Mouse (Mus musculus) liver, embryonic 16.5 days (tissue): ENCODE results near the gene Pacrg. TPM values are rescaled to one million over a fixed set of nuclear protein-coding genes. Genes with fewer than 3 reads are reported as not detected.

Source experiments
- ATAC-seq: fragments of 200-750 bp; cut with Nextera tagmentation; 2 replicates; pipeline ENCODE4 v1.8.0; 2017; ENCODE audit warnings: low read depth, mild to moderate bottlenecking, moderate number of reproducible peaks, moderate library complexity
- H3K27ac ChIP-seq: fragments of 300-500 bp; sonication (generic); 2 replicates; pipeline ENCODE4 v1.5.1; 2014; ENCODE audit warnings: mild to moderate bottlenecking, low read length
- H3K27me3 ChIP-seq: fragments of 300-500 bp; sonication (generic); 2 replicates; pipeline ENCODE4 v1.6.1; 2014; ENCODE audit warnings: low read depth, low read length, mixed read lengths; ENCODE audit not compliant: control insufficient read depth, insufficient read depth
- H3K36me3 ChIP-seq: fragments of 300-500 bp; sonication (generic); 2 replicates; pipeline ENCODE4 v1.6.1; 2014; ENCODE audit warnings: mild to moderate bottlenecking; ENCODE audit not compliant: control insufficient read depth, insufficient read depth
- H3K4me1 ChIP-seq: fragments of 300-500 bp; sonication (generic); 2 replicates; pipeline ENCODE4 v1.6.1; 2014; ENCODE audit warnings: low read depth, low read length, mixed read lengths; ENCODE audit not compliant: control insufficient read depth
- H3K4me2 ChIP-seq: fragments of 300-500 bp; sonication (generic); 2 replicates; pipeline ENCODE4 v1.6.1; 2014; ENCODE audit warnings: low read depth, low read length, mixed read lengths
- H3K4me3 ChIP-seq: fragments of 300-500 bp; sonication (generic); 2 replicates; pipeline ENCODE4 v1.5.1; 2014; ENCODE audit warnings: low read depth, mild to moderate bottlenecking, low read length
- H3K9ac ChIP-seq: fragments of 300-500 bp; sonication (generic); 2 replicates; pipeline ENCODE4 v1.6.1; 2014; ENCODE audit warnings: low read depth, low read length
- H3K9me3 ChIP-seq: fragments of 300-500 bp; sonication (generic); replicated peaks from 2 replicates; pipeline ENCODE4 v1.6.1; 2016; ENCODE audit warnings: low read length; ENCODE audit not compliant: control insufficient read depth
- WGBS: fragments of 180-500 bp; shearing (Covaris S2); extraction: QIAGEN DNeasy Blood & Tissue Kit; methylation state at CpG from one replicate; pipeline ENCODE4 v1.1.7; 2014; ENCODE audit not compliant: insufficient replicate concordance; 5-methylcytosine and 5-hydroxymethylcytosine counted together
- polyA plus RNA-seq: library from polyadenylated mRNA; unstranded; fragments of >200 nt; fragmentation: Nextera tagmentation; extraction: Ambion mirVana; gene quantifications from 2 replicates; pipeline ENCODE4 v1.2.1, GENCODE M21; 2015

Gene Pacrg
- polyA plus RNA-seq, 1 experiment from 2014 or later, result not detected

DNA sequence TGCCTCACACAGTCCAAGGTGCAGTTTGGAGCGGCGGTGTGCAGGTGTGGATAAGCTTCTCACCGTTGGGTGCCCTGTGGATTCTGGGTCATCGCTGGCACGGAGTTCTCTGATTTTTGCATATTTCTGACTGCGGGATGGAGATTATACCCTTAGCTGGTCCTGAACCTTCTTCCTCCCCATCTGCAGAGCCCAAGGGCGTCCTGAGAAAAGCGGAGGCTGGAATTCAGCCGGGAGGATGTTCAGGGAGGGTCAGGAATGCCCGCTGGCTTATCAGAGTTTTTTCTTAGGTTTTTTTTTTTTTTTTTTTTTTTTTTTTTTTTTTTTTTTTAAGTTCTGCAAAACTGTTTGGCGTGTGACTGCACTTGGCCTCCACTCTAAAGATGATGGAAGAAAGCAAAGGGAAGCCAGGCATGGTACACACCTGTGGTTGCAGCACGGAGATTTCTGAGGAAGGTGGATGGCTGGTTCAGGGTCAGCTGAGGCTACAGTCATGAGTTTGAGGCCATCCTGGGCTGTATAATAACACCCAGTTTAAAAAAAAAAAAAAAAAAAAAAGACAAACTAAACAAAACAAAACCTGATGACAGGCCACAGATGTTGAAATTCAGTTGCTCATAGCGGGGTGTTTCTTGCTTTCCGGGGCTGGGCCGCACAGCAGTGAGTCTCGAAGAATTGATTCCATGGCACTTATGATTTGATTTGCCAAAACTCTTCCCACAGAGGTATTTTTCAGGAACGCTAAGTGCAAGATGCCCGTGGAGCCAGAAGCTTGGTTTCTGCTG lies 467.9 kb downstream of the Pacrg start:
- no peak overlapping the region for H3K4me2 ChIP-seq
- H3K9me3 ChIP-seq, result no peaks in the 10 kb centered on the region
- H3K4me1 ChIP-seq, result no peaks in the 10 kb centered on the region; the same call in 1 of the 2 replicates
- 57% methylated on average over 18 of the region's 18 CpGs for WGBS
- H3K27me3 ChIP-seq, result no peaks in the 10 kb centered on the region
- no peak overlapping the region for H3K4me3 ChIP-seq
- no peak overlapping the region for H3K27ac ChIP-seq
- no peak overlapping the region for H3K9ac ChIP-seq
- no peaks in the 10 kb centered on the region for H3K36me3 ChIP-seq
- ATAC-seq, result no peak

DNA sequence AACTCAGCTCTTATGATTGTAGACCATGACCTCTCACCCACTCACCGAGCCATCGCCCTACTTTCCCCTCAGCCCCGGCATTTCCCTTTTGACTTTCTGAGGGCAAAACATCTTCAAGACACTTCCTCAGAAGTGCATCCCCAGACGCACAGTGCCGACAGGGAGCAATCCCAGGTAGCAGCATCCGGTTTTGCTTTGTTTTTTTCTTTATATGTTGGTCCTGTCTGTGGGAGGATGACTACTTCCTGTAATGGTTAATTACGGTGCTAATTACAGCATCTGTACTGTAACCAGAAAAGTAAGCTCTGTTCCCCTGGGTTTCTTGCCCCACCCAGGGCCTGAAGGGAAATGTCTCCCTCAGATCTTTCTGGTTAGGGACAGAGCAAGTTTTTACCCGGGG lies 468.6 kb downstream of the Pacrg start:
- ATAC-seq, result no peak
- no peaks in the 10 kb centered on the region for H3K9me3 ChIP-seq

DNA sequence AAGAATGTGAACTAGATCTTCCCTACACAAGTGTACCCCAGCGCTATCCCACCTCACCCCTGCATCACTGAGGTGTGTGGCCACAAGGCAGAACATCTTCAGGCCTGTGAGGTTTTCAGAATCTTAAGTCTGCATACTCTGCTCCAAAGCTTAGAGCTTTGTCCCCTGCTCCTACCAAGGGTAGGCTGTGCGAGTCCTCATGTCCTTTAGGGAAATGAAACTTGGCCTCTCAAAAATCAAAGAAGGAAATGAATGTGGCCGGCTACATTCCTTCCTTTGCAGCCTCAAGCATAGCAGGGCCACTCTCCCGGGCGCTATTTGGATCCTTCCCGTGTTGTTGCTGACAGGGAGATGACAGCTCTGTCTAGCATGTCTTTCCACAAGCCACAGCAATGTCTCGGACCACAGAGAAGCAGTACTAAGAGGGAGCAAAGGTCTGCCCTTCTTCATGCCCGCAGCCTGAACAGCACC lies 469.4 kb downstream of the Pacrg start:
- Histone ChIP-seq H3K4me1 (no peaks in the 10 kb centered on the region; the same call in 1 of the 2 replicates), H3K27me3 (no peaks in the 10 kb centered on the region), H3K9me3 (no peaks in the 10 kb centered on the region), H3K4me2 (no peak overlapping the region), H3K36me3 (no peaks in the 10 kb centered on the region), H3K4me3 (no peak overlapping the region), H3K9ac (no peak overlapping the region), H3K27ac (no peak overlapping the region)
- no peak for ATAC-seq
- WGBS, result 27% methylated on average over 8 of the region's 8 CpGs

More for the DNA sequence above, 468.6 kb downstream of the Pacrg start:
- H3K4me3 ChIP-seq, result no peak overlapping the region
- no peak overlapping the region for H3K9ac ChIP-seq
- no peaks in the 10 kb centered on the region; the same call in 1 of the 2 replicates for H3K4me1 ChIP-seq
- no peak overlapping the region for H3K4me2 ChIP-seq
- no peak overlapping the region for H3K27ac ChIP-seq
- H3K27me3 ChIP-seq, result no peaks in the 10 kb centered on the region
- 40% methylated on average over 8 of the region's 8 CpGs for WGBS
- H3K36me3 ChIP-seq, result no peaks in the 10 kb centered on the region

DNA sequence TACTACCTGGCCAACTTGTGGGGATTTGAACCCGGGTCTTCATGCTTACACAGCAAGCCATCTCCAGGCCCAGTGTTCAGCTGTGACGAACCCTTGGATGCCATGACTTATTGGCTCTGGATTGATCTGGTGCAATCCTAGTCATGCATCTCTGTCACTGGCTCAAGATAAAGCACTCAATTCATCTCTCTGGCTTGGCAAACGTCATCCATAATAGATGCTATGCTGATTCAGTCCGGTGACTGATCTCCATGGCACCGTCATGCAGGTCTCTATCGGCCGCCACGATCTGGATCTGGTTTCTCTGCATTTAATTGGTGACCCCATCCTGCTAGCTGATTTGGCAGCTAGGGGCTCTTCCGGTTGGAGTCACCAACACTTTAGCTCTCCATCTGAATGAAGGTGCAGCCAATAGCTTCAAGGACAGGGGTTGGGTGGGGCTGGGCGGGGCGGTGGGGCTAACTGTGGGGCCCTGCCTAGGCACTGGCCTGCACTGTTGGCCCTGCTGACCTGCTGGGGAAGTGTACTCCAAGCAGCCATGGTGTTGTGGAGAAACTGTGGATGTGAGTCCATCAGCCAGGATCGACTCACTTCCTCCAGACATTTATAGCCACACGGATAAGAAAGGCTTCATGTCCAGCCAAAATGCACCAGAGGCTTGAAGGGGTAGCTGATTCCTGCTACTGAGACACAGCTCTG lies 470.0 kb downstream of the Pacrg start:
- WGBS, result 63% methylated on average over 13 of the region's 13 CpGs
- H3K4me2 ChIP-seq, result no peak overlapping the region
- H3K9me3 ChIP-seq, result no peaks in the 10 kb centered on the region
- no peaks in the 10 kb centered on the region; the same call in 1 of the 2 replicates for H3K4me1 ChIP-seq
- H3K36me3 ChIP-seq, result no peaks in the 10 kb centered on the region
- H3K9ac ChIP-seq, result no peak overlapping the region
- ATAC-seq, result no peak
- no peak overlapping the region for H3K4me3 ChIP-seq
- H3K27ac ChIP-seq, result no peak overlapping the region
- no peaks in the 10 kb centered on the region for H3K27me3 ChIP-seq

DNA sequence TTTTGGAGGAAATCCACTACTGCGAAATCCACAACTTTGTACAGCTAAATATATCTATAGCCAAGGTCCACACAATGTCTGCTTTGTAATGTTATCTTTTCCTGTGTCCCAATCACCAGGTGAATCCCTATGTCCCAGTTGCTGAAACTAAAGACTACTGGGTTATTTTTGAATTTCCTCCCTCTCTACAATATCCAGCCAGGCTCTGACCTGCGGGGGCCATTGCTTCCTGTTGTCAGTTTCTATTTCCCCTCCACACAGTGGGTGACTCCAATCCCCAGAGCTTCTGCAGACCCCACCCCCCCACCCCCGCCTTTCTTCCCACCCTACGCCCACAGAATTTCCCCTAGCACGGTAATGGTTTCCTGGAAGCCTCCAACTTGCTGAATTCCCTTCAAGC lies 473.1 kb downstream of the Pacrg start:
- Histone ChIP-seq H3K4me2 (no peak overlapping the region), H3K4me3 (no peak overlapping the region), H3K9me3 (no peaks in the 10 kb centered on the region), H3K27me3 (no peaks in the 10 kb centered on the region), H3K9ac (no peak overlapping the region), H3K27ac (no peak overlapping the region), H3K36me3 (no peaks in the 10 kb centered on the region), H3K4me1 (no peaks in the 10 kb centered on the region; the same call in 1 of the 2 replicates)
- 22% methylated on average over 5 of the region's 5 CpGs for WGBS
- peak; percentile 32; the same call in 1 of the 2 replicates for ATAC-seq

DNA sequence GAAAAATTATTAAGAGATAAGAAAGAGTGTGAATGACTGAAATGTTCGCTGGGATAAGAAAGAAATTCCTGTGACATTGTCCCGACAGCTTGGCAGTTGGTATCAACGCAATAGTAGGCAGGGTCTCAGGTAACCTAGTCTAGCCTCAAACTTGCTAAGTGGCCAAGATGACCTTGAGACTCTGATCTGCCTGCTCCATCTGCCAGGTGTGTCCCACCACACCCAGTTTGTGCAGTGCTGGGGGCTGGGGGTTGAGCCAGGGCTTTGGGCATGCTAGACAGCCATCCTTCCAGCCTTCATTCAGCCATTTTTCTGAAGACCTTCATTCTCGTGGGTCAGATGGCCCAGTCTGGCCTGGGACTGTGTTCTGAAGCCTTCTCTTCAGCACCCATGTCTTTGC lies 473.5 kb downstream of the Pacrg start:
- Histone ChIP-seq H3K4me2 (no peak overlapping the region), H3K4me1 (no peaks in the 10 kb centered on the region; the same call in 1 of the 2 replicates), H3K27ac (no peak overlapping the region), H3K27me3 (no peaks in the 10 kb centered on the region), H3K4me3 (no peak overlapping the region), H3K36me3 (no peaks in the 10 kb centered on the region), H3K9me3 (no peaks in the 10 kb centered on the region), H3K9ac (no peak overlapping the region)
- ATAC-seq, result no peak
- WGBS, result 48% methylated on average over 4 of the region's 4 CpGs

DNA sequence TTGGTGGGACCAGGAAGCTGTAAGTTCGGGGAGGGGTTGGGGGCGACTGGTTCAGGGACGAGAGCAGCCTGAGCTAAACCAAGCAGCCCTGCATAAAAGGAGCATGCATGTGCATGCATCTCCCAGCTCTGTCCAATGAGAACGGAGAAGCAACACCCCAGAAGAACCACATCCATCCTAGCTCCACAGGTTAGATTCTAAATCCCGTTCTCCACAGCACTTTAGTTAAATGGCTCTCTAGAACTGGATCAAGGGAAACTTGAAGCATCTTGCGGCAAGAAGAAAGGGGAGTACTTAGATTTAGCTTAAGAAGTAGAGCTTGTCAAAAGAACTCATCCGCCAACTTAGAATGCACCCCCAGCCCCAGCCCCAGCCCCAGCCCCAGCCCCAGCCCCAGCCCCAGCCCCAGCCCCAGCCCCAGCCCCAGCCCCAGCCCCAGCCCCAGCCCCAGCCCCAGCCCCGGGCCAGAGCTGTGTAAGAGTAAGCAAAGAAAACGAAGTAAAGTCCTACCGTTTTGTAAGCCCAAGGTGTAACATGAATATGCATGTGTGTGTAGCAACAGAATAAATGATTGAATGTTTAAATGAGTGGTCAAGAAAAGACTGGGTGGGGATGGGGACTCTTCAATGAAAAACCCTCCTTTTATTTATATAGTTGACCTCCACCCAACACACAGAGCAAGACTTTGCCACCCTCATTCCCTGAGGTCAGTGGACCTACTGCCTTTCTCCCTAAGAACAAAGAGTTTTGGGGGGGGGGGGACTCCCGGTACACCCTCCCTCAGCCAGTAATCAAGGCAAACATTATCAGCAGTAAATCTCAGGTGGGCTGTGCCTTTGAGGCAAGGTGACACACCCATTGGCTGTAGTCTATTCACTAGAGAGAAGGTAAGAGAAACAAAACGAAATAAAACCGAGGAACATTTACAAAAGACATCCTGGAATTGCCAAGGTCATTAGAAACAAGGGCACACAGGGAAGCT lies 474.3 kb downstream of the Pacrg start:
- no peaks in the 10 kb centered on the region; the same call in 1 of the 2 replicates for H3K4me1 ChIP-seq
- H3K27me3 ChIP-seq, result no peaks in the 10 kb centered on the region
- H3K9ac ChIP-seq, result no peak overlapping the region
- no peak overlapping the region for H3K4me2 ChIP-seq
- H3K9me3 ChIP-seq, result no peaks in the 10 kb centered on the region
- no peak for ATAC-seq
- H3K36me3 ChIP-seq, result no peaks in the 10 kb centered on the region
- 63% methylated on average over 13 of the region's 13 CpGs for WGBS
- no peak overlapping the region for H3K4me3 ChIP-seq
- no peak overlapping the region for H3K27ac ChIP-seq

DNA sequence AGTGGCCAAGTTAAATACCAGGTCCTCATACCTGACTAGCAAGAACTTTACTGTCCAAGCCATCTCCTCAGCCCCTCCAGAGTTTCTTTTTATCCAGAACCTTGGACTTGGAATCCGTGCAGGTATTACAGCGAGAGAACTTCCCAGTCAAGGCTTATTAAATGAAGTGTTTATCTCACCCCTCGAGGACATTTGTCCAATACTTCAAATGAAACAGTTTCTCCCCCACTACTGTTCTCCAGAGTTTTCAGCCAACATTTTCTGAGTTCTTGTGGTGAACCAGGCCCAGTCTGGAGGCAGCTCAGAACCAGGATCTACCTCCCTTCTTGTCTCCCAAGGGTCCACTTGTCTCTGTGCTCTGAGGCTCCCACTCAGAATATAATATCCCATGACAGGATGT lies 477.0 kb downstream of the Pacrg start:
- no peaks in the 10 kb centered on the region for H3K9me3 ChIP-seq
- H3K36me3 ChIP-seq, result no peaks in the 10 kb centered on the region
- no peak overlapping the region for H3K27ac ChIP-seq
- 65% methylated on average over 3 of the region's 3 CpGs for WGBS
- no peak overlapping the region for H3K4me3 ChIP-seq
- no peaks in the 10 kb centered on the region for H3K27me3 ChIP-seq
- H3K9ac ChIP-seq, result no peak overlapping the region
- peaks cover 2% of the 10 kb centered on the region; the same call in 1 of the 2 replicates for H3K4me1 ChIP-seq
- ATAC-seq, result no peak
- no peak overlapping the region for H3K4me2 ChIP-seq
